Mouse (Mus musculus): ENCODE measurements around the gene Il11ra2. TPM values are rescaled to one million over a fixed set of nuclear protein-coding genes. Genes with fewer than 3 reads are reported as not detected.
"Not testable (repeated sequence)": the region's sequence is repeated elsewhere in the genome, so short reads cannot be mapped to it uniquely, and the experiment has no call there.

Gene Il11ra2
- polyA plus RNA-seq (2016; fragmentation: Nextera tagmentation; extraction: Ambion mirVana) = not detected in 2 replicates

- not testable (repeated sequence) for H3K27me3 ChIP-seq; H3K36me3 ChIP-seq; H3K4me1 ChIP-seq; H3K9ac ChIP-seq; H3K4me2 ChIP-seq (replicated peaks); ATAC-seq (ENCODE audit: insufficient number of reproducible peaks, insufficient read depth, low FRiP score, low TSS enrichment); H3K9me3 ChIP-seq; H3K27ac ChIP-seq; H3K4me3 ChIP-seq
- WGBS = no CpG with 5 or more reads among the region's 3 CpGs
These were observed at the start of gene Il11ra2 for GRCm38 (mm10) chr4:42661793-42662192. TSS of gene Il11ra2 (minus strand) at chr4:42661893.

- WGBS = no CpG with 5 or more reads among the region's 18 CpGs
- H3K27ac ChIP-seq; ATAC-seq (ENCODE audit: insufficient number of reproducible peaks, insufficient read depth, low FRiP score, low TSS enrichment): not testable (repeated sequence)
These were observed 20.5 kb upstream of the Il11ra2 start for GRCm38 (mm10) chr4:42682183-42682524.

GRCm38 (mm10) chr4:42681473-42682182 is 19.9 kb upstream of the Il11ra2 start:
- not testable (repeated sequence) for H3K36me3 ChIP-seq; H3K27ac ChIP-seq; H3K27me3 ChIP-seq; H3K9ac ChIP-seq; H3K4me2 ChIP-seq (replicated peaks); ATAC-seq (ENCODE audit: insufficient number of reproducible peaks, insufficient read depth, low FRiP score, low TSS enrichment); H3K4me1 ChIP-seq; H3K9me3 ChIP-seq; H3K4me3 ChIP-seq
- no CpG with 5 or more reads among the region's 66 CpGs for WGBS

More at GRCm38 (mm10) chr4:42682183-42682524, 20.5 kb upstream of the Il11ra2 start:
- not testable (repeated sequence) for H3K36me3 ChIP-seq; H3K9me3 ChIP-seq; H3K4me3 ChIP-seq; H3K27me3 ChIP-seq; H3K4me2 ChIP-seq (replicated peaks); H3K4me1 ChIP-seq; H3K9ac ChIP-seq

- H3K27ac ChIP-seq; H3K27me3 ChIP-seq; ATAC-seq (ENCODE audit: insufficient number of reproducible peaks, insufficient read depth, low FRiP score, low TSS enrichment); H3K4me2 ChIP-seq (replicated peaks); H3K9ac ChIP-seq; H3K9me3 ChIP-seq; H3K4me1 ChIP-seq; H3K4me3 ChIP-seq; H3K36me3 ChIP-seq: not testable (repeated sequence)
- no CpG with 5 or more reads among the region's 32 CpGs for WGBS
These were observed 19.0 kb upstream of the Il11ra2 start for GRCm38 (mm10) chr4:42680374-42681356.

GRCm38 (mm10) chr4:42679365-42679764 is 17.7 kb upstream of the Il11ra2 start:
- WGBS = no CpG with 5 or more reads among the region's 7 CpGs
- H3K9me3 ChIP-seq; H3K9ac ChIP-seq; H3K27me3 ChIP-seq; H3K36me3 ChIP-seq; H3K4me2 ChIP-seq (replicated peaks); H3K4me1 ChIP-seq; H3K4me3 ChIP-seq; H3K27ac ChIP-seq; ATAC-seq (ENCODE audit: insufficient number of reproducible peaks, insufficient read depth, low FRiP score, low TSS enrichment): not testable (repeated sequence)

GRCm38 (mm10) chr4:42675415-42675814 is 13.7 kb upstream of the Il11ra2 start:
- H3K36me3 ChIP-seq; H3K9ac ChIP-seq; H3K4me1 ChIP-seq; H3K27ac ChIP-seq; H3K4me2 ChIP-seq (replicated peaks); ATAC-seq (ENCODE audit: insufficient number of reproducible peaks, insufficient read depth, low FRiP score, low TSS enrichment); H3K27me3 ChIP-seq; H3K9me3 ChIP-seq; H3K4me3 ChIP-seq: not testable (repeated sequence)
- no CpG with 5 or more reads among the region's 4 CpGs for WGBS

GRCm38 (mm10) chr4:42654951-42655350 is 6.7 kb downstream of the Il11ra2 start, which contains the start of gene Ccl27b:
TSS of gene Ccl27b (plus strand) at chr4:42655251.
- H3K9ac ChIP-seq; H3K9me3 ChIP-seq; H3K4me3 ChIP-seq; H3K27me3 ChIP-seq; H3K36me3 ChIP-seq; ATAC-seq (ENCODE audit: insufficient number of reproducible peaks, insufficient read depth, low FRiP score, low TSS enrichment); H3K4me1 ChIP-seq; H3K27ac ChIP-seq; H3K4me2 ChIP-seq (replicated peaks): not testable (repeated sequence)
- no CpG with 5 or more reads among the region's 9 CpGs for WGBS

- H3K36me3 ChIP-seq; H3K9me3 ChIP-seq; H3K4me1 ChIP-seq; H3K4me3 ChIP-seq; H3K9ac ChIP-seq; H3K27me3 ChIP-seq; H3K27ac ChIP-seq; ATAC-seq (ENCODE audit: insufficient number of reproducible peaks, insufficient read depth, low FRiP score, low TSS enrichment); H3K4me2 ChIP-seq (replicated peaks): not testable (repeated sequence)
- no CpG with 5 or more reads among the region's 8 CpGs for WGBS
These were observed 32.3 kb downstream of the Il11ra2 start, which contains the start of gene Gm2564 for GRCm38 (mm10) chr4:42629419-42629818. TSS of gene Gm2564 (plus strand) at chr4:42629719.

GRCm38 (mm10) chr4:42611895-42612294 is 49.8 kb downstream of the Il11ra2 start, which contains the start of gene Gm10591:
TSS of gene Gm10591 (plus strand) at chr4:42612195.
- not testable (repeated sequence) for H3K36me3 ChIP-seq; H3K27ac ChIP-seq; H3K27me3 ChIP-seq; H3K4me2 ChIP-seq (replicated peaks); ATAC-seq (ENCODE audit: insufficient number of reproducible peaks, insufficient read depth, low FRiP score, low TSS enrichment); H3K9me3 ChIP-seq; H3K4me3 ChIP-seq; H3K9ac ChIP-seq; H3K4me1 ChIP-seq
- no CpG with 5 or more reads among the region's 5 CpGs for WGBS

Other genes starting within 250 kb of the Il11ra2 start
- gene Gm21586, start 222.5 kb downstream of the Il11ra2 start, polyA plus RNA-seq (2016; fragmentation: Nextera tagmentation; extraction: Ambion mirVana) = not detected in 2 replicates
- 0.09 and 0.19 TPM in 2 replicates for gene Gm2163, start 195.1 kb downstream of the Il11ra2 start, polyA plus RNA-seq (2016; fragmentation: Nextera tagmentation; extraction: Ambion mirVana)
- gene Fam205a2, start 133.7 kb downstream of the Il11ra2 start, polyA plus RNA-seq (2016; fragmentation: Nextera tagmentation; extraction: Ambion mirVana) = not detected in 2 replicates
- not detected in 2 replicates for gene Gm10591, start 49.7 kb downstream of the Il11ra2 start, polyA plus RNA-seq (2016; fragmentation: Nextera tagmentation; extraction: Ambion mirVana)
- not detected in 2 replicates for gene Gm2564, start 32.2 kb downstream of the Il11ra2 start, polyA plus RNA-seq (2016; fragmentation: Nextera tagmentation; extraction: Ambion mirVana)
- not detected in 2 replicates for gene Ccl27b, start 6.6 kb downstream of the Il11ra2 start, polyA plus RNA-seq (2016; fragmentation: Nextera tagmentation; extraction: Ambion mirVana)
- 0.38 and 0.41 TPM in 2 replicates for gene 4930578G10Rik, start 73.7 kb upstream of the Il11ra2 start, polyA plus RNA-seq (2016; fragmentation: Nextera tagmentation; extraction: Ambion mirVana)
- gene Ccl19, start 94.7 kb upstream of the Il11ra2 start, polyA plus RNA-seq (2016; fragmentation: Nextera tagmentation; extraction: Ambion mirVana) = 0.38 and 0.50 TPM in 2 replicates
- gene Ccl21a, start 112.1 kb upstream of the Il11ra2 start, polyA plus RNA-seq (2016; fragmentation: Nextera tagmentation; extraction: Ambion mirVana) = 15.5 and 16.7 TPM in 2 replicates
- gene Fam205a1, start 192.0 kb upstream of the Il11ra2 start, polyA plus RNA-seq (2016; fragmentation: Nextera tagmentation; extraction: Ambion mirVana) = 0.06 and 0.08 TPM in 2 replicates
- gene Gm12394, start 194.9 kb upstream of the Il11ra2 start, polyA plus RNA-seq (2016; fragmentation: Nextera tagmentation; extraction: Ambion mirVana) = 0.48 and 0.49 TPM in 2 replicates
- gene Fam205c, start 212.3 kb upstream of the Il11ra2 start, polyA plus RNA-seq (2016; fragmentation: Nextera tagmentation; extraction: Ambion mirVana) = 0.74 and 1.6 TPM in 2 replicates

All from embryonic facial prominence, embryonic 12.5 days (tissue).